Comparison of ENCODE assay signal across 8 mouse cellular contexts in the genomic region with DNA sequence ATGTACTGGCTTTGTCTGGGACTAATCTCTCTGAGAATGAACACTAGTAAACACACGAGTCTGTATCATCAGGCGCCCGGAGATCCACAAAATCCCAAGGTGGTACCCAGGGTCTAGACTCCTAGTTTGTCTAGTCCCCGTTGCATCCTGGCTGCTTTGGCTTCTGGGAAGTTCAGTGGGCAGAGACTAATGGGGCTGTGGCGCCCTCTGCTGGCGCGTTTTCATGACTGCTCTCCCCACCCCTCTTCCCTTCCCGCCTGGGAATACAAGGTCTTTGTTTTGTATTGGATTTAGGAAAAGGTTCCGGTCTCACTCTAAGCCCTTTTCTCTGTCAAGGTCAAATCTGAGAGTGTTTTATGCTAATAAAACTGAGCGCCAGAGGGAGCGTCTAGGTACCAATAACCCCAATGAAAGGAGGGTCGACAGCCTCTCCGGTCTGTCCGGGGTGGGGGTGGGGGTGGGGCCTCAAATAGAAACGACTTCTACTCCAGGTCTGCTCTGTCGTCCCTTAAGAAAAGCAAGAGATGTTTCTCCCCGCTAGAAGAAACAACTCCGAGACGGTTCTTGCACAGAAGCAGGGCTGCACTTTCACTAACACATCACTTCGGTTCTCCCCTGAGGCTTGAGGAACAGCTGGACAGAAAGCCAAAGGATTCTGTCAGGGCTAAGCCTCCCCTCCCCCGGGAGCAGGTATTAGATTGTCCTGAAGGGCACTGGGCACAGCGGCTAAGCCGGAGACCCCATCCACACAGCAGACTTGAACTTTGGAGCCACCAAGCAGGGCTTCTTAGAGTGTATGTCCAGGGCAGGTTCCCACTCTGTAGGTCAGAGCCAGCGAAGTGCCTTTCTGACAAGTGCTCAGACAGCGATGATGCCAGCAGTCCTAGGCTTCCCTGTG. TPM values are rescaled to one million over a fixed set of nuclear protein-coding genes. Genes with fewer than 3 reads are reported as not detected.
DNase-seq lines count a peak whose midpoint lies in the region; ATAC-seq and TF ChIP-seq lines count a peak whose summit lies in the region.

No protein-coding gene starts in this region.

- 0 out of 2 replicates have a peak overlapping the region, but pooled peaks have one; percentile 1 for H3K9ac ChIP-seq in ES-Bruce4 (ENCODE audit: low read depth, poor library complexity, severe bottlenecking)
- H3K9ac ChIP-seq in embryonic facial prominence, embryonic 14.5 days (ENCODE audit: low read depth, low read length) = peak overlapping the region; percentile 58
- peak overlapping the region; percentile 40 for H3K9ac ChIP-seq in heart, embryonic 15.5 days
- H3K9ac ChIP-seq in liver, embryonic 15.5 days = no peak overlapping the region

- H3K4me1 ChIP-seq in ES-Bruce4 (ENCODE audit: control insufficient read depth, insufficient read depth, low read length) = peaks cover 3% of the 10 kb centered on the region
- no peaks in the 10 kb centered on the region for H3K4me1 ChIP-seq in bone marrow macrophage, adult 2 months (ENCODE audit: control insufficient read depth, insufficient read depth, low read length)
- H3K4me1 ChIP-seq in embryonic facial prominence, embryonic 14.5 days (ENCODE audit: control insufficient read depth, insufficient read depth, low read length) = peaks cover 6% of the 10 kb centered on the region; the same call in 1 of the 2 replicates
- peaks cover 3% of the 10 kb centered on the region for H3K4me1 ChIP-seq in heart, embryonic 15.5 days (replicated peaks)
- peaks cover 3% of the 10 kb centered on the region; the same call in 1 of the 2 replicates for H3K4me1 ChIP-seq in liver, embryonic 15.5 days (replicated peaks)
- peaks cover 10% of the 10 kb centered on the region for H3K4me1 ChIP-seq in testis, adult 2 months (ENCODE audit: control insufficient read depth, insufficient read depth, low read length)

- peak; percentile 60 for ATAC-seq in embryonic facial prominence, embryonic 14.5 days (ENCODE audit: low read depth)
- ATAC-seq in heart, embryonic 15.5 days (replicated peaks; ENCODE audit: insufficient number of reproducible peaks, insufficient read depth, low FRiP score, low read depth) = 0 out of 2 replicates have a peak, but pooled peaks have one; percentile 7
- no peak for ATAC-seq in liver, embryonic 15.5 days (ENCODE audit: insufficient read depth)

- 10% methylated on average over 25 of the region's 25 CpGs for WGBS in embryonic facial prominence, embryonic 14.5 days
- WGBS in heart, embryonic 15.5 days = 9% methylated on average over 25 of the region's 25 CpGs
- WGBS in liver, embryonic 15.5 days (ENCODE audit: insufficient replicate concordance) = 9% methylated on average over 25 of the region's 25 CpGs

- H3K36me3 ChIP-seq in ES-Bruce4 (ENCODE audit: control insufficient read depth, insufficient read depth, low read length, poor library complexity, severe bottlenecking) = no peaks in the 10 kb centered on the region
- no peaks in the 10 kb centered on the region for H3K36me3 ChIP-seq in embryonic facial prominence, embryonic 14.5 days (ENCODE audit: control insufficient read depth, insufficient read depth, low read length)
- no peaks in the 10 kb centered on the region for H3K36me3 ChIP-seq in heart, embryonic 15.5 days
- no peaks in the 10 kb centered on the region for H3K36me3 ChIP-seq in liver, embryonic 15.5 days (replicated peaks)
- no peaks in the 10 kb centered on the region for H3K36me3 ChIP-seq in testis, adult 2 months (ENCODE audit: control insufficient read depth, insufficient read depth, low read length)

- no peak overlapping the region for H3K27ac ChIP-seq in ES-Bruce4 (ENCODE audit: insufficient read depth, low read length)
- H3K27ac ChIP-seq in bone marrow macrophage, adult 2 months (ENCODE audit: insufficient read depth, low read depth, low read length) = no peak overlapping the region
- no peak overlapping the region for H3K27ac ChIP-seq in embryonic facial prominence, embryonic 14.5 days (replicated peaks; ENCODE audit: low read depth, low read length)
- H3K27ac ChIP-seq in heart, embryonic 15.5 days = peak overlapping the region; percentile 38; the same call in 1 of the 2 replicates
- H3K27ac ChIP-seq in liver, embryonic 15.5 days (replicated peaks) = no peak overlapping the region
- H3K27ac ChIP-seq in testis, adult 2 months (ENCODE audit: control insufficient read depth, insufficient read depth, low read depth, low read length) = no peak overlapping the region

- peak; percentile 94 for TF ChIP-seq CTCF in ES-Bruce4 (IDR thresholded peaks at IDR 0.05; ENCODE audit: low read depth, low read length)
- TF ChIP-seq CTCF in bone marrow macrophage, adult 2 months (IDR thresholded peaks at IDR 0.05; ENCODE audit: low read depth, low read length) = peak; percentile 88
- peak; percentile 90 for TF ChIP-seq CTCF in testis, adult 2 months (IDR thresholded peaks at IDR 0.05; ENCODE audit: control insufficient read depth, insufficient read depth, insufficient replicate concordance, low read depth, low read length)

- peak overlapping the region; percentile 20; the same call in 1 of the 2 replicates for H3K4me3 ChIP-seq in ES-Bruce4 (ENCODE audit: low read depth, low read length)
- H3K4me3 ChIP-seq in bone marrow macrophage, adult 2 months (ENCODE audit: insufficient read depth, low read length) = peak overlapping the region; percentile 1; the same call in 1 of the 2 replicates
- peak overlapping the region; percentile 39 for H3K4me3 ChIP-seq in embryonic facial prominence, embryonic 14.5 days (ENCODE audit: low read depth, low read length)
- peak overlapping the region; percentile 49 for H3K4me3 ChIP-seq in heart, embryonic 15.5 days
- H3K4me3 ChIP-seq in liver, embryonic 15.5 days (replicated peaks) = peak overlapping the region; percentile 39
- H3K4me3 ChIP-seq in testis, adult 2 months (ENCODE audit: control insufficient read depth, low read depth, low read length) = peak overlapping the region; percentile 51

- no peaks in the 10 kb centered on the region for H3K27me3 ChIP-seq in ES-Bruce4 (ENCODE audit: control insufficient read depth, insufficient read depth, low read length, poor library complexity, severe bottlenecking)
- H3K27me3 ChIP-seq in embryonic facial prominence, embryonic 14.5 days (replicated peaks; ENCODE audit: control insufficient read depth, insufficient read depth, low read length) = no peaks in the 10 kb centered on the region
- no peaks in the 10 kb centered on the region for H3K27me3 ChIP-seq in heart, embryonic 15.5 days
- no peaks in the 10 kb centered on the region for H3K27me3 ChIP-seq in liver, embryonic 15.5 days
- no peaks in the 10 kb centered on the region for H3K27me3 ChIP-seq in testis, adult 2 months (ENCODE audit: control insufficient read depth, insufficient read depth, low read length)

- H3K9me3 ChIP-seq in ES-Bruce4 (replicated peaks; ENCODE audit: control insufficient read depth, insufficient read depth, low read length, poor library complexity, severe bottlenecking) = no peaks in the 10 kb centered on the region
- H3K9me3 ChIP-seq in embryonic facial prominence, embryonic 14.5 days (ENCODE audit: control insufficient read depth, low read length) = no peaks in the 10 kb centered on the region
- no peaks in the 10 kb centered on the region for H3K9me3 ChIP-seq in heart, embryonic 15.5 days (replicated peaks)
- H3K9me3 ChIP-seq in liver, embryonic 15.5 days (replicated peaks) = no peaks in the 10 kb centered on the region

- DNase-seq in embryonic facial prominence, embryonic 14.5 days (ENCODE audit: low spot score) = peak; percentile 76
- peak; percentile 74 for DNase-seq in kidney, postnatal 14 days
- DNase-seq in neural tube, embryonic 10.5 days (ENCODE audit: extremely low spot score, low spot score) = peak; percentile 83

- no peak for TF ChIP-seq POLR2A in ES-Bruce4 (IDR thresholded peaks at IDR 0.05; ENCODE audit: insufficient read depth, low read length)
- TF ChIP-seq POLR2A in bone marrow macrophage, adult 2 months (IDR thresholded peaks at IDR 0.05; ENCODE audit: borderline replicate concordance, low read depth, low read length) = no peak
- TF ChIP-seq POLR2A in testis, adult 2 months (IDR thresholded peaks at IDR 0.05; ENCODE audit: control insufficient read depth, low read depth, low read length) = no peak

- H3K4me2 ChIP-seq in embryonic facial prominence, embryonic 14.5 days (ENCODE audit: low read depth, low read length) = peak overlapping the region; percentile 67
- H3K4me2 ChIP-seq in heart, embryonic 15.5 days = peak overlapping the region; percentile 64
- peak overlapping the region; percentile 58 for H3K4me2 ChIP-seq in liver, embryonic 15.5 days

- no peak for TF ChIP-seq EP300 in ES-Bruce4 (IDR thresholded peaks at IDR 0.05; ENCODE audit: insufficient read depth, low read depth, low read length)

RNA-seq across cellular contexts. Expression of gene Tex35, which starts 22.1 kb away (rescaled TPM):
- polyA plus RNA-seq in ES-Bruce4 (2011; ENCODE audit: insufficient read depth, insufficient read length, low read depth, missing spikeins) = not detected in 2 replicates
- polyA plus RNA-seq in bone marrow macrophage, adult 2 months (2012; ENCODE audit: insufficient read depth, insufficient read length, missing spikeins) = not detected in 2 replicates
- polyA plus RNA-seq in embryonic facial prominence, embryonic 14.5 days (2014; fragmentation: Nextera tagmentation; extraction: Ambion mirVana) = not detected in 2 replicates
- not detected in 2 replicates for polyA plus RNA-seq in heart, embryonic 15.5 days (2015; fragmentation: Nextera tagmentation; extraction: Ambion mirVana)
- not detected in 2 replicates for polyA plus RNA-seq in liver, embryonic 15.5 days (2015; fragmentation: Nextera tagmentation; extraction: Ambion mirVana)
- polyA plus RNA-seq in testis, adult 2 months (2012; rRNA removed) = 289 and 335 TPM in 2 replicates

Comparison
In these comparisons a context has a peak if more than half of its experiments do, and no peak if none do; other contexts are left out.
1. H3K4me3 ChIP-seq: peak in every context shown above with its lines; median percentile 51 in testis, adult 2 months; 49 in heart, embryonic 15.5 days; 39 in embryonic facial prominence, embryonic 14.5 days; 39 in liver, embryonic 15.5 days; 20 in ES-Bruce4; 1 in bone marrow macrophage, adult 2 months.
2. RNA of gene Tex35, which starts 22.1 kb away (polyA plus RNA-seq): 289 to 335 TPM in testis, adult 2 months; not detected in ES-Bruce4, not detected in bone marrow macrophage, adult 2 months, not detected in embryonic facial prominence, embryonic 14.5 days, not detected in heart, embryonic 15.5 days and not detected in liver, embryonic 15.5 days; every median in the first group is over 100 times any median in the second.
3. Peak in every context shown above with its lines, with median percentiles within 50 percentile points of each other: CTCF ChIP-seq, DNase-seq and H3K4me2 ChIP-seq.